Mouse (Mus musculus) liver, embryonic 12.5 days (tissue): ENCODE results near the gene AC124108.1. TPM values are rescaled to one million over a fixed set of nuclear protein-coding genes. Genes with fewer than 3 reads are reported as not detected.

Experiments used
- ATAC-seq: fragments of 200-750 bp; cut with Nextera tagmentation; 2 replicates; pipeline ENCODE4 v1.8.0; 2017; ENCODE audit warnings: moderate number of reproducible peaks, mild to moderate bottlenecking, moderate library complexity
- H3K27ac ChIP-seq: fragments of 300-500 bp; sonication (generic); 2 replicates; pipeline ENCODE4 v1.5.1; 2016; ENCODE audit warnings: mild to moderate bottlenecking
- H3K27me3 ChIP-seq: fragments of 300-500 bp; sonication (generic); replicated peaks from 2 replicates; pipeline ENCODE4 v1.6.1; 2016; ENCODE audit warnings: mild to moderate bottlenecking, moderate library complexity
- H3K36me3 ChIP-seq: fragments of 300-500 bp; sonication (generic); 2 replicates; pipeline ENCODE4 v1.6.1; 2016; ENCODE audit warnings: mild to moderate bottlenecking, moderate library complexity
- H3K4me1 ChIP-seq: fragments of 300-500 bp; sonication (generic); 2 replicates; pipeline ENCODE4 v1.6.1; 2016
- H3K4me2 ChIP-seq: fragments of 300-500 bp; sonication (generic); 2 replicates; pipeline ENCODE4 v1.6.1; 2016; ENCODE audit warnings: mild to moderate bottlenecking, moderate library complexity
- H3K4me3 ChIP-seq: fragments of 300-500 bp; sonication (generic); 2 replicates; pipeline ENCODE4 v1.5.1; 2016; ENCODE audit warnings: mild to moderate bottlenecking, moderate library complexity
- H3K9ac ChIP-seq: fragments of 300-500 bp; sonication (generic); 2 replicates; pipeline ENCODE4 v1.6.1; 2016; ENCODE audit warnings: mild to moderate bottlenecking, moderate library complexity
- H3K9me3 ChIP-seq: fragments of 300-500 bp; sonication (generic); replicated peaks from 2 replicates; pipeline ENCODE4 v1.6.1; 2016; ENCODE audit warnings: mild to moderate bottlenecking, moderate library complexity
- WGBS: fragments of 180-500 bp; shearing (Covaris S2); methylation state at CpG from one replicate; pipeline ENCODE4 v1.1.7; 2016; ENCODE audit not compliant: insufficient replicate concordance; 5-methylcytosine and 5-hydroxymethylcytosine counted together
- polyA plus RNA-seq: library from polyadenylated mRNA; unstranded; fragments of >200 nt; fragmentation: Nextera tagmentation; extraction: Ambion mirVana; gene quantifications from 2 replicates; pipeline ENCODE4 v1.2.1, GENCODE M21; 2016

AC124108.1 gene
- polyA plus RNA-seq, 1 experiment from 2014 or later = not detected

GRCm38 (mm10) chr1:132206828-132207227, 15.6 kb downstream of the AC124108.1 start:
- peaks cover 97% of the 10 kb centered on the region for H3K27me3 ChIP-seq
- 69% methylated on average over 3 of the region's 3 CpGs for whole genome bisulfite sequencing
- no peak overlapping the region for H3K27ac ChIP-seq

GRCm38 (mm10) chr1:132208154-132208553, 16.9 kb downstream of the AC124108.1 start:
- H3K27ac ChIP-seq = no peak overlapping the region
- H3K4me2 ChIP-seq = no peak overlapping the region
- H3K4me1 ChIP-seq = peaks cover 9% of the 10 kb centered on the region; the same call in 1 of the 2 replicates
- H3K9ac ChIP-seq = no peak overlapping the region
- peaks cover 98% of the 10 kb centered on the region for H3K27me3 ChIP-seq
- no peaks in the 10 kb centered on the region for H3K9me3 ChIP-seq
- H3K36me3 ChIP-seq = no peaks in the 10 kb centered on the region
- WGBS = 19% methylated on average over 4 of the region's 4 CpGs
- no peak for ATAC-seq
- H3K4me3 ChIP-seq = no peak overlapping the region

More at GRCm38 (mm10) chr1:132206828-132207227, 15.6 kb downstream of the AC124108.1 start:
- Histone ChIP-seq H3K9ac (no peak overlapping the region), H3K4me2 (no peak overlapping the region), H3K4me1 (0 out of 2 replicates have a peak, but pooled peaks cover under 1% of the 10 kb centered on the region), H3K4me3 (no peak overlapping the region), H3K9me3 (no peaks in the 10 kb centered on the region), H3K36me3 (no peaks in the 10 kb centered on the region)
- no peak for ATAC-seq

GRCm38 (mm10) chr1:132209400-132209799, 18.1 kb downstream of the AC124108.1 start:
- Histone ChIP-seq H3K4me2 (no peak overlapping the region), H3K9ac (no peak overlapping the region), H3K4me1 (peaks cover 9% of the 10 kb centered on the region; the same call in 1 of the 2 replicates), H3K4me3 (no peak overlapping the region), H3K36me3 (no peaks in the 10 kb centered on the region), H3K27me3 (peaks cover 94% of the 10 kb centered on the region), H3K27ac (no peak overlapping the region), H3K9me3 (no peaks in the 10 kb centered on the region)
- WGBS = 54% methylated on average over 10 of the region's 10 CpGs
- no peak for ATAC-seq

- ATAC-seq = no peak
- Histone ChIP-seq H3K9ac (no peak overlapping the region), H3K4me2 (no peak overlapping the region), H3K9me3 (no peaks in the 10 kb centered on the region), H3K4me3 (no peak overlapping the region), H3K36me3 (no peaks in the 10 kb centered on the region), H3K27me3 (peaks cover 85% of the 10 kb centered on the region), H3K27ac (no peak overlapping the region), H3K4me1 (peaks cover 9% of the 10 kb centered on the region; the same call in 1 of the 2 replicates)
- WGBS = 9% methylated on average over 7 of the region's 7 CpGs
Observed at GRCm38 (mm10) chr1:132210922-132211321, 19.7 kb downstream of the AC124108.1 start.

GRCm38 (mm10) chr1:132211672-132212071, 20.4 kb downstream of the AC124108.1 start:
- 39% methylated on average over 12 of the region's 12 CpGs for WGBS

GRCm38 (mm10) chr1:132212218-132212617, 21.0 kb downstream of the AC124108.1 start:
- 5% methylated on average over 20 of the region's 20 CpGs for WGBS
- Histone ChIP-seq H3K4me1 (peaks cover 9% of the 10 kb centered on the region; the same call in 1 of the 2 replicates), H3K9me3 (no peaks in the 10 kb centered on the region), H3K4me2 (peak overlapping the region; percentile 66), H3K36me3 (no peaks in the 10 kb centered on the region), H3K27me3 (peaks cover 81% of the 10 kb centered on the region), H3K9ac (no peak overlapping the region), H3K27ac (no peak overlapping the region), H3K4me3 (peak overlapping the region; percentile 35)
- no peak for ATAC-seq

More at GRCm38 (mm10) chr1:132211672-132212071, 20.4 kb downstream of the AC124108.1 start:
- H3K4me3 ChIP-seq = no peak overlapping the region
- peaks cover 9% of the 10 kb centered on the region; the same call in 1 of the 2 replicates for H3K4me1 ChIP-seq
- H3K4me2 ChIP-seq = peak overlapping the region; percentile 66
- no peak overlapping the region for H3K9ac ChIP-seq
- no peak overlapping the region for H3K27ac ChIP-seq
- peaks cover 84% of the 10 kb centered on the region for H3K27me3 ChIP-seq
- no peak for ATAC-seq
- H3K36me3 ChIP-seq = no peaks in the 10 kb centered on the region
- no peaks in the 10 kb centered on the region for H3K9me3 ChIP-seq

- peaks cover 9% of the 10 kb centered on the region; the same call in 1 of the 2 replicates for H3K4me1 ChIP-seq
- no peaks in the 10 kb centered on the region for H3K9me3 ChIP-seq
- H3K27ac ChIP-seq = no peak overlapping the region
- H3K27me3 ChIP-seq = peaks cover 73% of the 10 kb centered on the region
- no peak for ATAC-seq
- no peak overlapping the region for H3K4me2 ChIP-seq
- H3K36me3 ChIP-seq = no peaks in the 10 kb centered on the region
- 43% methylated on average over 6 of the region's 6 CpGs for WGBS
- no peak overlapping the region for H3K9ac ChIP-seq
- no peak overlapping the region for H3K4me3 ChIP-seq
Observed at GRCm38 (mm10) chr1:132213076-132213475, 21.8 kb downstream of the AC124108.1 start.

GRCm38 (mm10) chr1:132216276-132216675, 25.0 kb downstream of the AC124108.1 start:
- peaks cover 9% of the 10 kb centered on the region; the same call in 1 of the 2 replicates for H3K4me1 ChIP-seq
- H3K9ac ChIP-seq = no peak overlapping the region
- WGBS = 48% methylated on average over 3 of the region's 3 CpGs
- no peaks in the 10 kb centered on the region for H3K36me3 ChIP-seq
- H3K27ac ChIP-seq = no peak overlapping the region
- H3K4me3 ChIP-seq = no peak overlapping the region
- peaks cover 50% of the 10 kb centered on the region for H3K27me3 ChIP-seq
- no peak for ATAC-seq
- no peak overlapping the region for H3K4me2 ChIP-seq
- no peaks in the 10 kb centered on the region for H3K9me3 ChIP-seq

GRCm38 (mm10) chr1:132221627-132222026, 30.4 kb downstream of the AC124108.1 start:
- Histone ChIP-seq H3K4me1 (no peaks in the 10 kb centered on the region), H3K27ac (no peak overlapping the region), H3K9me3 (no peaks in the 10 kb centered on the region), H3K4me3 (no peak overlapping the region), H3K36me3 (no peaks in the 10 kb centered on the region), H3K4me2 (no peak overlapping the region), H3K27me3 (peaks cover 20% of the 10 kb centered on the region), H3K9ac (no peak overlapping the region)
- ATAC-seq = no peak
- 24% methylated on average over 2 of the region's 2 CpGs for WGBS

GRCm38 (mm10) chr1:132222166-132222565, 30.9 kb downstream of the AC124108.1 start:
- Histone ChIP-seq H3K4me2 (no peak overlapping the region), H3K27ac (no peak overlapping the region), H3K4me1 (no peaks in the 10 kb centered on the region), H3K27me3 (peaks cover 19% of the 10 kb centered on the region), H3K9ac (no peak overlapping the region), H3K9me3 (no peaks in the 10 kb centered on the region), H3K4me3 (no peak overlapping the region), H3K36me3 (no peaks in the 10 kb centered on the region)
- no peak for ATAC-seq
- 26% methylated on average over 6 of the region's 6 CpGs for WGBS

GRCm38 (mm10) chr1:132226297-132227080, 35.2 kb downstream of the AC124108.1 start:
- no peak overlapping the region for H3K9ac ChIP-seq
- no peak overlapping the region for H3K27ac ChIP-seq
- no peak overlapping the region for H3K4me3 ChIP-seq
- H3K4me2 ChIP-seq = no peak overlapping the region
- peaks cover 14% of the 10 kb centered on the region for H3K27me3 ChIP-seq
- no peaks in the 10 kb centered on the region for H3K36me3 ChIP-seq
- H3K4me1 ChIP-seq = no peaks in the 10 kb centered on the region
- no peak for ATAC-seq
- 62% methylated on average over 11 of the region's 13 CpGs for WGBS
- H3K9me3 ChIP-seq = no peaks in the 10 kb centered on the region

GRCm38 (mm10) chr1:132229667-132230066, 38.4 kb downstream of the AC124108.1 start, which contains the start of gene Gm10188:
Gm10188 (minus strand) TSS chr1:132229767.
- no peak within 1 kb of the TSS for H3K4me3 ChIP-seq
- peaks cover 30% of the 10 kb centered on the region for H3K27me3 ChIP-seq
- no peaks in the 10 kb centered on the region for H3K9me3 ChIP-seq
- no peak within 1 kb of the TSS for H3K9ac ChIP-seq
- ATAC-seq = no peak
- WGBS = 69% methylated on average over 3 of the region's 3 CpGs
- H3K27ac ChIP-seq = no peak within 1 kb of the TSS
- H3K4me1 ChIP-seq = no peaks in the 10 kb centered on the region
- no peaks in the 10 kb centered on the region for H3K36me3 ChIP-seq
- no peak within 1 kb of the TSS for H3K4me2 ChIP-seq
